Mouse (Mus musculus) hindbrain, embryonic 16.5 days (tissue): Measurements from ENCODE around the gene Hoxc8. TPM values are rescaled to one million over a fixed set of nuclear protein-coding genes. Genes with fewer than 3 reads are reported as not detected.
A peak's percentile ranks its signal among the peaks of the same experiment; 100 is the strongest.

Source experiments
- ATAC-seq: fragments of 200-750 bp; cut with Nextera tagmentation; 2 replicates; pipeline ENCODE4 v1.8.0; 2017; ENCODE audit warnings: moderate TSS enrichment, moderate library complexity
- H3K27ac ChIP-seq: fragments of 300-500 bp; sonication (generic); 2 replicates; pipeline ENCODE4 v1.5.1; 2014; ENCODE audit warnings: low read depth, mild to moderate bottlenecking, control low read depth, low read length, moderate library complexity
- H3K27me3 ChIP-seq: fragments of 300-500 bp; sonication (generic); replicated peaks from 2 replicates; pipeline ENCODE4 v1.6.1; 2014; ENCODE audit warnings: low read length; ENCODE audit not compliant: control insufficient read depth, insufficient read depth
- H3K36me3 ChIP-seq: fragments of 300-500 bp; sonication (generic); 2 replicates; pipeline ENCODE4 v1.6.1; 2014; ENCODE audit warnings: mild to moderate bottlenecking, low read length, moderate library complexity, mixed read lengths; ENCODE audit not compliant: control insufficient read depth, insufficient read depth
- H3K4me1 ChIP-seq: fragments of 300-500 bp; sonication (generic); 2 replicates; pipeline ENCODE4 v1.6.1; 2014; ENCODE audit warnings: low read depth, low read length; ENCODE audit not compliant: control insufficient read depth, insufficient read depth
- H3K4me2 ChIP-seq: fragments of 300-500 bp; sonication (generic); 2 replicates; pipeline ENCODE4 v1.6.1; 2014; ENCODE audit warnings: mild to moderate bottlenecking, low read length, control low read depth, moderate library complexity
- H3K4me3 ChIP-seq: fragments of 300-500 bp; sonication (generic); 2 replicates; pipeline ENCODE4 v1.5.1; 2014; ENCODE audit warnings: mild to moderate bottlenecking, low read length, control low read depth, moderate library complexity
- H3K9ac ChIP-seq: fragments of 300-500 bp; sonication (generic); 2 replicates; pipeline ENCODE4 v1.6.1; 2014; ENCODE audit warnings: low read depth, mild to moderate bottlenecking, control low read depth, low read length, moderate library complexity
- H3K9me3 ChIP-seq: fragments of 300-500 bp; sonication (generic); 2 replicates; pipeline ENCODE4 v1.6.1; 2014; ENCODE audit warnings: mild to moderate bottlenecking, low read length, moderate library complexity; ENCODE audit not compliant: control insufficient read depth
- WGBS: fragments of 180-500 bp; shearing (Covaris S2); extraction: QIAGEN DNeasy Blood & Tissue Kit; methylation state at CpG from one replicate; pipeline ENCODE4 v1.1.7; 2014; 5-methylcytosine and 5-hydroxymethylcytosine counted together
- polyA plus RNA-seq: library from polyadenylated mRNA; unstranded; fragments of >200 nt; fragmentation: Nextera tagmentation; extraction: Ambion mirVana; gene quantifications from 2 replicates; pipeline ENCODE4 v1.2.1, GENCODE M21; 2015

Gene Hoxc8
- polyA plus RNA-seq, 1 experiment from 2014 or later = 3.2 TPM

GRCm38 (mm10) chr15:102963671-102964640 lies 26.5 kb upstream of the Hoxc8 start:
- H3K4me3 ChIP-seq = no peak overlapping the region
- H3K4me2 ChIP-seq = no peak overlapping the region
- H3K4me1 ChIP-seq = peaks cover 4% of the 10 kb centered on the region; the same call in 1 of the 2 replicates
- WGBS = 2% methylated on average over 28 of the region's 28 CpGs
- no peaks in the 10 kb centered on the region for H3K36me3 ChIP-seq
- ATAC-seq = no peak
- H3K9me3 ChIP-seq = no peaks in the 10 kb centered on the region
- no peak overlapping the region for H3K9ac ChIP-seq
- H3K27me3 ChIP-seq = peaks cover 86% of the 10 kb centered on the region
- no peak overlapping the region for H3K27ac ChIP-seq

DNA sequence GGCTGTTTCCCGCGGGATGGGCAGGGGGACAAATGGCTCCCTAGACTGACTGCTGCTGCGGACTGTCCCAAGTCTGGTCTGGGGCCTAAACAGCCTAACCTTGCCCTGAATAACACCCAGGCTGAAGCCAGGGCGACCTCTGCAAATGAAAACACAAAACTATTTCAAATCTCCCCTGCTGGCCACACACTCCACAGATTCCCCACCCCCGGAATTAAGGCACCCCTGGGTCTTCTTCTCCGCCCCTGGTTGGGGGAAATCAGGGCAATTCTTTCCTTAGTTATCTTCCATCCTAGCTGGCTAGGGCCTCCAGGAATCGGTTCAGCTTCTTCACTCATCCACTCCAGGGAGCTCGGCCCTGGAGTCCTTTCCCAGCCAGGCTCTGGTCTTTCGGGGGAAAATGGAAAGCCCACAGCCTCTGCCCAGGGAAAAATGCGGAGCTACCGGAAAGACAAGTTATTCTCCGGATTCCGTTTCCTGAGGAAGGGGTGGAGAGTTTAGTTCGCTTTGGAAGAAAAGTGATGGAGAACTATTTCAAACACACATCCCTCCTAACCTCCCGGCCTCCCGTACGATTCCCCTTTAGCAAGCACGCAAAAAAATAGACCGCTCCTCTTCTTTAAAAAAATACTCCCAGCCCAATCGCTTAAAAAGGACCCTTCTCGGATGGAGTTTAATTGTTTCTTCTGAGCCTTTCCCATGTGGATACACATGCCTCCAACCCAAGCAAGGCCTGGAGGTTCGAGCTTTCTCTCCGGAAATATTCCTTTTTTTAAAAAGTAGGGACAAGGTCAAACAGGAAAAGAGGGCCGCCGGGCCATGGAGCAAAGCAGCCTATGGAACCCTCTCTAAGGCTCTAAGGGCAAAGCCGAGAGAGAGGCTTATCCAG lies 25.2 kb upstream of the Hoxc8 start:
- Histone ChIP-seq H3K4me1 (peaks cover 4% of the 10 kb centered on the region; the same call in 1 of the 2 replicates), H3K4me3 (no peak overlapping the region), H3K9ac (no peak overlapping the region), H3K27me3 (peaks cover 89% of the 10 kb centered on the region), H3K36me3 (no peaks in the 10 kb centered on the region), H3K27ac (no peak overlapping the region), H3K4me2 (no peak overlapping the region), H3K9me3 (no peaks in the 10 kb centered on the region)
- no peak for ATAC-seq
- WGBS = 4% methylated on average over 26 of the region's 26 CpGs

DNA sequence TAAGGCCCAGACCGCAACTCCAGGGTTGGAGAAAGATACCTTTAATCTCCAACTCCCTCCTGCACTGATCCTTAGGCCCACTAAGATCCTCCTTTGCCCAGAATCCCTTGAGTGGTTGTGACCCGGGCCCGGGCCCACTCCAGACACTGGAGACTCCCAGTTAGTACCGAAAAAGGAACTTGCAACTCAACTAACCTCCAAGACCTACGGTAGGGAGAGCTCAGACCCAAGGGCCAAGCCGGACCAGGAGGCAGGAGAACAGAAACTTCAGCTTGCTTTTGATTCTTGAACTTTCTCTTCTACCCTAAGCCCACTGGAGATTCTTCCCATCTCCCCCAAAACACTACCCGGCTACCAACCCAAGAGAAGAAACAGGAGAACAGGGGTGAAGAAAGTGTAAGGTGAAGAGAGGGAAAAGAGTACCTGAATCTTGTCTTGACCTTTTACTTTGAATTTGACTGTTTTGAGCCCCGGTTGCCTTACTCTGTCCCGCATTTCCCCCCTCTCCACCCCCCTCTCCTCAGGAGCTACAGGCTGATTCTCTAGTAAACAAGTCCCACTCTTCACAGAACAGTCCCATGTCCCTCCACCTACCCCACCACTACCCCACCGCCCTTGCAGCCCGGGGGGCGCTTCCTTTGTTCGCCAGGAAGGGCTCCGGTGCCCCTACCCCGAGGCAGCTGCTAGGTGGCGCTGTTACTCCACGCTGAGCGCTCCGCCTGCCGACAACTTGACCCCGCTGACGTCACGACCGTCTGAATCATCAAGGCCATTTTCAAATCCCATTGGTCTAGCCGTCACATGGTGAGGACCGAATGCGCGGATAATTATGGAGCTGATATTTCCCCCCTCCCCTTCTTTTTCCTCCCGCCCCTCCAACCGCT lies 24.3 kb upstream of the Hoxc8 start:
- Histone ChIP-seq H3K4me3 (peak overlapping the region; percentile 14; the same call in 1 of the 2 replicates), H3K9me3 (no peaks in the 10 kb centered on the region), H3K27me3 (peaks cover 90% of the 10 kb centered on the region), H3K4me2 (peak overlapping the region; percentile 33), H3K27ac (no peak overlapping the region), H3K36me3 (no peaks in the 10 kb centered on the region), H3K4me1 (peaks cover 4% of the 10 kb centered on the region; the same call in 1 of the 2 replicates), H3K9ac (no peak overlapping the region)
- 2% methylated on average over 28 of the region's 30 CpGs for WGBS
- no peak for ATAC-seq

DNA sequence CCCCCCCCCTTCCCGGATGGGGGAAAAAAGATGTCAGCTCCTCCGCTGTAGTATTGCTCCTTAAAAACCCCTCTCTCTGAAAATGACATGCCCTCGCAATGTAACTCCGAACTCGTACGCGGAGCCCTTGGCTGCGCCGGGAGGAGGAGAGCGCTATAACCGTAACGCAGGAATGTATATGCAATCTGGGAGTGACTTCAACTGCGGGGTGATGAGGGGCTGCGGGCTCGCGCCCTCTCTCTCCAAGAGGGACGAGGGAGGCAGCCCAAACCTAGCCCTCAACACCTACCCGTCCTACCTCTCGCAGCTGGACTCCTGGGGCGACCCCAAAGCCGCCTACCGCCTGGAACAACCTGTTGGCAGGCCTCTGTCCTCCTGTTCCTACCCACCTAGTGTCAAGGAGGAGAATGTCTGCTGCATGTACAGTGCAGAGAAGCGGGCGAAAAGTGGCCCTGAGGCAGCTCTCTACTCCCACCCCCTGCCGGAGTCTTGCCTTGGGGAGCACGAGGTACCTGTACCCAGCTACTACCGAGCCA lies 23.6 kb upstream of the Hoxc8 start, which contains the start of gene Hoxc10:
Hoxc10 (plus strand) TSS at position 21 of the 536 bp plus-strand sequence.
- Histone ChIP-seq H3K4me3 (peak within 1 kb of the TSS; percentile 14; the same call in 1 of the 2 replicates), H3K27ac (no peak within 1 kb of the TSS), H3K4me2 (peak within 1 kb of the TSS; percentile 33), H3K9ac (no peak within 1 kb of the TSS), H3K27me3 (peaks cover 87% of the 10 kb centered on the region), H3K4me1 (peaks cover 4% of the 10 kb centered on the region; the same call in 1 of the 2 replicates), H3K9me3 (no peaks in the 10 kb centered on the region), H3K36me3 (no peaks in the 10 kb centered on the region)
- ATAC-seq = no peak
- WGBS = 1% methylated on average over 27 of the region's 27 CpGs

DNA sequence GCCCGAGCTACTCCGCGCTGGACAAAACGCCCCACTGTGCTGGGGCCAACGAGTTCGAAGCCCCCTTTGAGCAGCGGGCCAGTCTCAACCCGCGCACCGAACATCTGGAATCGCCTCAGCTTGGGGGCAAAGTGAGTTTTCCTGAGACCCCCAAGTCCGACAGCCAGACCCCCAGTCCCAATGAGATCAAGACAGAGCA lies 23.2 kb upstream of the Hoxc8 start, which contains the start of gene Hoxc5:
Hoxc5 (plus strand) TSS at position 132 of the 199 bp plus-strand sequence.
- H3K27ac ChIP-seq = no peak within 1 kb of the TSS
- H3K4me3 ChIP-seq = peak within 1 kb of the TSS; percentile 14; the same call in 1 of the 2 replicates
- H3K9me3 ChIP-seq = no peaks in the 10 kb centered on the region
- H3K27me3 ChIP-seq = peaks cover 90% of the 10 kb centered on the region
- H3K4me1 ChIP-seq = peaks cover 4% of the 10 kb centered on the region; the same call in 1 of the 2 replicates
- H3K36me3 ChIP-seq = no peaks in the 10 kb centered on the region
- H3K4me2 ChIP-seq = peak within 1 kb of the TSS; percentile 33
- no peak for ATAC-seq
- 4% methylated on average over 12 of the region's 12 CpGs for WGBS
- H3K9ac ChIP-seq = no peak within 1 kb of the TSS

DNA sequence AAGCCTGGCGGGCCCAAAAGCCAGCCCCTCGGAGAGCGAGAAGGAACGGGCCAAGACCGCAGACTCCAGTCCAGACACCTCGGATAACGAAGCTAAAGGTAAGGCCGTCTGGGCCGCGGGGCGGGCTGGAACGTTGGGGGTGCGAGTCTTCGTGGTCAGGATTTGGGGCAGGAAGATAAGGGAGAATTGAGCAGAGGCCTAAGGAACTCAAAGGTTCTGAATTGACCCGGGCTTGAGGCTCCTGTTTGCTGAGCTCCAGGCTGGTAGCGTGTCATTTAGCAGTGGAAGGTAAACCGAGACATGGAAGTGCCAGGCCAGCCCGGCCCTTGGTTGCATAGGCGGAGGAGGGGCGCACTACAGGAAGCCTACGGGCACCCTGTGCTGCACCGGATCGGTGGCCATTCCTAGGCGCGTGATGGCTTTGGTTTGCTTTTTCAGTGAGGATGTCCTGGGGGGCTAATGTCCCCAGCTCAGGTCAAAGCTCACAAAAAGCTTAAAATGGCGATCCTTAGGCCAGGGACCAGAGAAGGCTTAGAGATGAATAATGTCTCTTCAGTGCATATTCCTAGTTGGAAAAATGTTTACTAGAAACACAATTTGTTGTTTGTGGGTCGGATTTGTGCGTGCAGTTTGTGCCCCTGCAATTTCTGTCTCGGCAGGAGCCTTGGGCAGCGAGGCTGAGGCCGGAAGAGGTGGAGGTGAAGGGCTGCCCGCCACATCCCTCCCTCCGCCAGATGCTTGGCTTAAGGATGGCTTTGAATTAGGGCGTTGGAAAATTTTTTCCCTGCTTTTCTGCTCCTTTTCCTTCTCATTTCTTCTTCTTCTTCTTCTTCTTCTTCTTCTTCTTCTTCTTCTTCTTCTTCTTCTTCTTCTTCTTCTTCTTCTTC lies 22.7 kb upstream of the Hoxc8 start:
- Histone ChIP-seq H3K9me3 (no peaks in the 10 kb centered on the region), H3K4me1 (peaks cover 4% of the 10 kb centered on the region; the same call in 1 of the 2 replicates), H3K4me2 (no peak overlapping the region), H3K27ac (no peak overlapping the region), H3K4me3 (no peak overlapping the region), H3K9ac (no peak overlapping the region), H3K27me3 (peaks cover 91% of the 10 kb centered on the region), H3K36me3 (no peaks in the 10 kb centered on the region)
- 2% methylated on average over 34 of the region's 34 CpGs for WGBS
- no peak for ATAC-seq

DNA sequence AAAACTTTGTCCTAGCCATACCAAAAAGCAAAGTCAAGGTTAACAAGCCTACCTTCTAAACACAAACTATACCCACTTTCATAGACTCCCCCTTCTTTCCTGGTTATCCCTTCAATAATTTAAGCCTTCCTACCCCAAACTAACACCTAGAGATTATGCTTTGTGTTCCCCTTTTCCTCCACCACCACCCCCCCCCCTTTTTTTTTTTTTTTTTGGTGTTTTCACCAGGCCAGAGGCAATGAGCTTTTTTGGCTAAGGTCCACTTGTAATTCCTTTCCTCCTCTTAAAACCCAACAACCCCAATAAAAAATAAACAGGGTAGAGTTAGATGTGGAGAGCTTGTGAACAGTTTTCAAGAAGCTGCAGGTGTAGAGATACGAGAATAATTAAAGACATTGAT lies 21.1 kb upstream of the Hoxc8 start:
- ATAC-seq = no peak
- 23% methylated on average over 1 of the region's 1 CpGs for WGBS
- Histone ChIP-seq H3K4me3 (no peak overlapping the region), H3K4me2 (no peak overlapping the region), H3K9ac (no peak overlapping the region), H3K36me3 (no peaks in the 10 kb centered on the region), H3K27me3 (peaks cover 95% of the 10 kb centered on the region), H3K9me3 (0 out of 2 replicates have a peak, but pooled peaks cover 2% of the 10 kb centered on the region), H3K4me1 (peaks cover 4% of the 10 kb centered on the region; the same call in 1 of the 2 replicates), H3K27ac (no peak overlapping the region)
